Mouse (Mus musculus): ENCODE data around the gene Mrto4. TPM values are rescaled to one million over a fixed set of nuclear protein-coding genes. Genes with fewer than 3 reads are reported as not detected.

The Mrto4 gene
- total RNA-seq, 2 experiments from 2014 or later: 47.4 to 48.3 TPM

- Histone ChIP-seq H3K4me3 (no peak overlapping the region), H3K27ac (no peak overlapping the region)
- DNase-seq (ENCODE audit: extremely low spot score in 1 of 2, low spot score in 2 of 2): peak; percentile 49 to 68
- TF ChIP-seq CTCF (IDR thresholded peaks at IDR 0.05): peak; percentile 69
- intact Hi-C loops (cut with DNase I): loop anchor here (2.0 to 10.0 kb wide), 2 partner anchors 250 to 412 kb away; no protein-coding TSS in a partner anchor
Measured at GRCm38 (mm10) chr4:139336822-139337483, 15.4 kb downstream of the Mrto4 start.

GRCm38 (mm10) chr4:139335507-139335906 is 16.9 kb downstream of the Mrto4 start:
- TF ChIP-seq CTCF (IDR thresholded peaks at IDR 0.05): no peak
- no peak for DNase-seq (ENCODE audit: extremely low spot score in 1 of 2, low spot score in 2 of 2)
- no peak overlapping the region for H3K27ac ChIP-seq
- intact Hi-C loops (cut with DNase I): loop anchor here (10.0 kb wide), 1 partner anchor 411 kb away; no protein-coding TSS in a partner anchor
- no peak overlapping the region for H3K4me3 ChIP-seq

GRCm38 (mm10) chr4:139334631-139335295 is 17.6 kb downstream of the Mrto4 start:
- Histone ChIP-seq H3K4me3 (no peak overlapping the region), H3K27ac (no peak overlapping the region)
- no peak for DNase-seq (ENCODE audit: extremely low spot score in 1 of 2, low spot score in 2 of 2)
- no peak for TF ChIP-seq CTCF (IDR thresholded peaks at IDR 0.05)
- intact Hi-C loops (cut with DNase I): loop anchor here (10.0 kb wide), 1 partner anchor 410 kb away; no protein-coding TSS in a partner anchor

- peak in 1 of 2 experiments; percentile 29 for DNase-seq (ENCODE audit: extremely low spot score in 1 of 2, low spot score in 2 of 2)
- Histone ChIP-seq H3K27ac (no peak overlapping the region), H3K4me3 (no peak overlapping the region)
- intact Hi-C loops (cut with DNase I): loop anchor here (10.0 kb wide), 1 partner anchor 406 kb away; no protein-coding TSS in a partner anchor
- TF ChIP-seq CTCF (IDR thresholded peaks at IDR 0.05): peak; percentile 51
Measured at GRCm38 (mm10) chr4:139330605-139331004, 21.8 kb downstream of the Mrto4 start.

- Histone ChIP-seq H3K27ac (no peak overlapping the region), H3K4me3 (no peak overlapping the region)
- TF ChIP-seq CTCF (IDR thresholded peaks at IDR 0.05): no peak
- intact Hi-C loops (cut with DNase I): no loop called here
- no peak for DNase-seq (ENCODE audit: extremely low spot score in 1 of 2, low spot score in 2 of 2)
Measured at GRCm38 (mm10) chr4:139319740-139320139, 32.6 kb downstream of the Mrto4 start.

GRCm38 (mm10) chr4:139318449-139318848 is 33.9 kb downstream of the Mrto4 start:
- DNase-seq (ENCODE audit: extremely low spot score in 1 of 2, low spot score in 2 of 2): no peak
- Histone ChIP-seq H3K4me3 (no peak overlapping the region), H3K27ac (no peak overlapping the region)
- intact Hi-C loops (cut with DNase I): no loop called here
- no peak for TF ChIP-seq CTCF (IDR thresholded peaks at IDR 0.05)

- peak; percentile 60 for TF ChIP-seq CTCF (IDR thresholded peaks at IDR 0.05)
- Histone ChIP-seq H3K4me3 (no peak overlapping the region), H3K27ac (no peak overlapping the region)
- intact Hi-C loops (cut with DNase I): no loop called here
- peak in 1 of 2 experiments; percentile 7 for DNase-seq (ENCODE audit: extremely low spot score in 1 of 2, low spot score in 2 of 2)
Measured at GRCm38 (mm10) chr4:139312632-139313031, 39.7 kb downstream of the Mrto4 start.

GRCm38 (mm10) chr4:139311707-139312106 is 40.7 kb downstream of the Mrto4 start:
- intact Hi-C loops (cut with DNase I): no loop called here
- no peak for DNase-seq (ENCODE audit: extremely low spot score in 1 of 2, low spot score in 2 of 2)
- no peak for TF ChIP-seq CTCF (IDR thresholded peaks at IDR 0.05)
- Histone ChIP-seq H3K27ac (no peak overlapping the region), H3K4me3 (peak overlapping the region; percentile 98)

GRCm38 (mm10) chr4:139310899-139311701 is 41.3 kb downstream of the Mrto4 start:
- peak overlapping the region; percentile 91 for H3K27ac ChIP-seq
- intact Hi-C loops (cut with DNase I): loop anchor here (1.0 kb wide), 1 partner anchor 22 kb away; no protein-coding TSS in a partner anchor
- peak overlapping the region; percentile 98 for H3K4me3 ChIP-seq
- TF ChIP-seq CTCF (IDR thresholded peaks at IDR 0.05): no peak; the same call in 1 of the 2 replicates
- peak in 1 of 2 experiments; percentile 5 for DNase-seq (ENCODE audit: extremely low spot score in 1 of 2, low spot score in 2 of 2)

GRCm38 (mm10) chr4:139310171-139310898 is 42.0 kb downstream of the Mrto4 start, which contains the start of the genes Pqlc2 and Akr7a5:
Gene Pqlc2 (minus strand): TSS chr4:139310708.
Gene Akr7a5 (plus strand): TSS chr4:139310744.
- H3K27ac ChIP-seq: peak within 1 kb of the TSS; percentile 91
- DNase-seq (ENCODE audit: extremely low spot score in 1 of 2, low spot score in 2 of 2): peak; percentile 98 to 99
- intact Hi-C loops (cut with DNase I): loop anchor here (1.0 kb wide), 1 partner anchor 21 kb away; no protein-coding TSS in a partner anchor
- TF ChIP-seq CTCF (IDR thresholded peaks at IDR 0.05): no peak
- H3K4me3 ChIP-seq: peak within 1 kb of the TSS; percentile 98

- intact Hi-C loops (cut with DNase I): loop anchor here (1.0 kb wide), 1 partner anchor 20 kb away; no protein-coding TSS in a partner anchor
- Histone ChIP-seq H3K4me3 (peak overlapping the region; percentile 98), H3K27ac (peak overlapping the region; percentile 91; the same call in 1 of the 2 replicates)
- peak; percentile 39 for TF ChIP-seq CTCF (IDR thresholded peaks at IDR 0.05)
- DNase-seq (ENCODE audit: extremely low spot score in 1 of 2, low spot score in 2 of 2): peak in 1 of 2 experiments; percentile 9
Measured at GRCm38 (mm10) chr4:139309651-139310050, 42.7 kb downstream of the Mrto4 start.
